Mouse (Mus musculus) hindbrain, embryonic 12.5 days (tissue): ENCODE measurements around the gene Slc16a9. TPM values are rescaled to one million over a fixed set of nuclear protein-coding genes. Genes with fewer than 3 reads are reported as not detected.

ENCODE experiments used
- ATAC-seq: fragments of 200-750 bp; cut with Nextera tagmentation; 2 replicates; pipeline ENCODE4 v1.8.0; 2017; ENCODE audit warnings: moderate TSS enrichment; ENCODE audit not compliant: low FRiP score
- H3K27ac ChIP-seq: fragments of 300-500 bp; sonication (generic); 2 replicates; pipeline ENCODE4 v1.5.1; 2016; ENCODE audit warnings: mild to moderate bottlenecking
- H3K27me3 ChIP-seq: fragments of 300-500 bp; sonication (generic); 2 replicates; pipeline ENCODE4 v1.6.1; 2016; ENCODE audit warnings: mild to moderate bottlenecking
- H3K36me3 ChIP-seq: fragments of 300-500 bp; sonication (generic); 2 replicates; pipeline ENCODE4 v1.6.1; 2016; ENCODE audit warnings: mild to moderate bottlenecking
- H3K4me1 ChIP-seq: fragments of 300-500 bp; sonication (generic); 2 replicates; pipeline ENCODE4 v1.6.1; 2016
- H3K4me2 ChIP-seq: fragments of 300-500 bp; sonication (generic); replicated peaks from 2 replicates; pipeline ENCODE4 v1.6.1; 2016; ENCODE audit warnings: mild to moderate bottlenecking
- H3K4me3 ChIP-seq: fragments of 300-500 bp; sonication (generic); 2 replicates; pipeline ENCODE4 v1.5.1; 2016; ENCODE audit warnings: mild to moderate bottlenecking
- H3K9ac ChIP-seq: fragments of 300-500 bp; sonication (generic); 2 replicates; pipeline ENCODE4 v1.6.1; 2016; ENCODE audit warnings: mild to moderate bottlenecking, moderate library complexity
- H3K9me3 ChIP-seq: fragments of 300-500 bp; sonication (generic); replicated peaks from 2 replicates; pipeline ENCODE4 v1.6.1; 2016; ENCODE audit warnings: mild to moderate bottlenecking
- WGBS: fragments of 180-500 bp; shearing (Covaris S2); methylation state at CpG from one replicate; pipeline ENCODE4 v1.1.7; 2016; 5-methylcytosine and 5-hydroxymethylcytosine counted together
- polyA plus RNA-seq: library from polyadenylated mRNA; unstranded; fragments of >200 nt; fragmentation: Nextera tagmentation; extraction: Ambion mirVana; gene quantifications from 2 replicates; pipeline ENCODE4 v1.2.1, GENCODE M21; 2016

Slc16a9 gene
- polyA plus RNA-seq, 1 experiment from 2014 or later = 1.3 TPM

DNA sequence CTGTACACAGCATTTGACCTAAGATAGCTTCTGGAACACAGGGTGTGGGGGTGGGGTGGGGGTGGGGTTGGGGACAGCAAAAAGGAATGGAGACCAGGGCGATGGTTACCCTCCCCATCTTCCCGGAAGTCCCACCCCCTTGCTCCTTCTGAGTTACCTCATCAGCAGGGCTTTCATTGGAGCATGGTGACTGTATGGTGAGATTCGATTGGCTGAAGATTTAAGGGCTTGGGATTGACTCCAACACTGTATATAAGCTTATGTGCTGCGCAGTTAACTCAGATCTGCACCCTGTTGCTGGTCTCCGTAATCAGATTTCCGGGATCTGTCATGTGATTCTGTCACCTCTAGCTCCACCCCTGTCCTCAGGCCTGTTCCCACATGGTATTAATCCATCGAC is 72.0 kb downstream of the Slc16a9 start:
- no peak overlapping the region for H3K4me3 ChIP-seq
- H3K4me1 ChIP-seq = no peaks in the 10 kb centered on the region
- H3K9me3 ChIP-seq = no peaks in the 10 kb centered on the region
- no peak overlapping the region for H3K4me2 ChIP-seq
- no peak for ATAC-seq
- 85% methylated on average over 7 of the region's 7 CpGs for WGBS
- H3K36me3 ChIP-seq = no peaks in the 10 kb centered on the region
- no peaks in the 10 kb centered on the region for H3K27me3 ChIP-seq
- no peak overlapping the region for H3K27ac ChIP-seq
- no peak overlapping the region for H3K9ac ChIP-seq

DNA sequence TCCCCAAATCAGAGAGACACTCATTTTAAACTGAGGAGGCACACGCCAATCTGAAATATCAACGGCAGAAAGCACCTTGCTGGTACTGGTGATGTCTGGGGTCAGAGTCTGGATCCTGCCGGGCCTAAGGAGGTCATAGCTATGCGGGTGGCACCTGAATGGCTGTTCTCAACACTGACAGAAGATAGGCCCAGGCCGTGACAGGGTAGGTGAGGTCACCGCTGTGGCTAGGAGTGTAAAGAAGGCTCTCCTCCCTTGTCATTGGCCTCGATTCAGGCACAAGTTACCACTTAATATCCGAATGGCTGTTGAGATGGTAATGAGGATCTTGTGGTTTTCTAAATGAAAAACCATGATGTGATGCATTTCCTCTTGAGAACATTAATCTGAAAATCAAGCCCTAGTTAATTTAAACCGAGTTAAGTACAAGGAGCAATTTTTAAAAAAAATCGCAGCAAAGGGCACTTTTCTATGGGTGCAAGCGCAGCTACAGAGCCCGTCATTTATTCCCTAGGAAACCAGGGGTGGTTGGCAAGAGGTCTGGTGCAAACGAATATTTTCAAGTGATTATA is 72.6 kb downstream of the Slc16a9 start:
- 84% methylated on average over 13 of the region's 13 CpGs for WGBS
- Histone ChIP-seq H3K27ac (no peak overlapping the region), H3K9me3 (no peaks in the 10 kb centered on the region), H3K27me3 (no peaks in the 10 kb centered on the region), H3K4me3 (no peak overlapping the region), H3K4me2 (no peak overlapping the region), H3K9ac (no peak overlapping the region; the same call in 1 of the 2 replicates), H3K36me3 (no peaks in the 10 kb centered on the region), H3K4me1 (no peaks in the 10 kb centered on the region)
- ATAC-seq = no peak

DNA sequence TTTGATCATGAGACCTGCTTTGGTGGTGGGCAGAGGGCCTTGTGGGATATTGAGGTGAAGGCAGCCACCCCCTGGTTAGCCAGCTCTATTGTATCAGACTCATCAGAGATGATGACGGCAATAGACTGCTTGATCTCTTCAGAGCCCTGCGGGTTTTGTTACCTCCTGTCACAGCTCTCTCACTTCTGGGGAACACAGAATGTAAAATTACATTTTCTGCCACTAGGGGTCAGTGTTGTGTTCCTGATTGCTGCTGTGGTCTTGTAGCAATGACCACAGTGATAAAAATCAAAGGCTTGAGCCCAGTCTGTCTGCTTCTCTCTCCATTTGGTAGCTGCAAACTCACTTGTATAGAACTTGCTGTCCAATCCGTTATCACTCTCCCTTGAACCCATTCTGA is 73.7 kb downstream of the Slc16a9 start:
- H3K9me3 ChIP-seq = no peaks in the 10 kb centered on the region
- H3K4me1 ChIP-seq = no peaks in the 10 kb centered on the region
- no peak overlapping the region for H3K27ac ChIP-seq
- ATAC-seq = peak; percentile 76
- no peak overlapping the region for H3K4me3 ChIP-seq
- WGBS = 5% methylated on average over 3 of the region's 3 CpGs
- H3K27me3 ChIP-seq = no peaks in the 10 kb centered on the region
- no peak overlapping the region for H3K9ac ChIP-seq
- no peak overlapping the region for H3K4me2 ChIP-seq
- H3K36me3 ChIP-seq = no peaks in the 10 kb centered on the region

DNA sequence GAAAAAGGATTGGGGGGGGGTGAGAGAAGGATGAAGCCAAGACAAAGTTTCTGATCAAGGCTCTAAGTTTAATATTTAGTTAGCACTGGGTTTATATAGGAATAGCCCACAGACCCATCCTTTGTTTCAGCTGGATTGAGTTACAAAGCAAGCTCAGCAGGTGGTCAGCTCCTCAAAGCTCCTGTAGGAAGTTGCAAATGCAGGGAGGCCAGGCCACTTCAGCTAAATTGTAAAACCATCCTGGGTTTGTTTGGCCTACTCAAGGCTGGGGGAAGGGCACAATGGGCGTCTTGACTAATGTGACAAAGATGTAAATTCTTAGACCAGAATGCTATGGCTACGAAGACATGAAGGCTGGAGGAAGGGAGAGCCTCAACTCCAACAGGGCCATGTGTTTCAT is 80.6 kb downstream of the Slc16a9 start:
- no peak overlapping the region for H3K27ac ChIP-seq
- no peaks in the 10 kb centered on the region for H3K27me3 ChIP-seq
- H3K36me3 ChIP-seq = no peaks in the 10 kb centered on the region
- no peaks in the 10 kb centered on the region for H3K9me3 ChIP-seq
- no peaks in the 10 kb centered on the region; the same call in 1 of the 2 replicates for H3K4me1 ChIP-seq
- H3K4me3 ChIP-seq = no peak overlapping the region
- H3K4me2 ChIP-seq = no peak overlapping the region
- H3K9ac ChIP-seq = no peak overlapping the region
- no peak for ATAC-seq
- WGBS = 11% methylated on average over 2 of the region's 2 CpGs

DNA sequence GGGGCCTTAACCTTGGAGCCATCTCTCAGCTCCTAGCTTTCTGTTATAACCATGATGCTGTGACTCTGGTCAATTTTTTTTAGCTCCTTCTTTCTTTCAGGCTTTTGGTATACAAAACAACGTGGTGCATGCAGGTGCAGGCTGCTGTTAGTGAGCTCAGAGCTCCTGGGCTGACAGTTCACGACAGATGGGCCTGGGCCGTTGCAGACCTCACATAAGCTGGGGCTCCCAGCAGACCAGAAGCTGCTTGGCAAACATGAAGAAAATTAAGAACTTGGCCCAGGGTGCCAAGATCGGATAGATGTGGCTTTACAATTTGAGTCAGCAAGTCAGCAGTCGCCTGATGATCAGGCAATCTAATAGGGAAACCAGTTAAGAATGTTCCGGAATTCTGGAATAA is 82.4 kb downstream of the Slc16a9 start:
- WGBS = 83% methylated on average over 6 of the region's 6 CpGs
- no peaks in the 10 kb centered on the region for H3K27me3 ChIP-seq
- H3K4me1 ChIP-seq = no peaks in the 10 kb centered on the region; the same call in 1 of the 2 replicates
- no peak overlapping the region for H3K4me3 ChIP-seq
- H3K36me3 ChIP-seq = no peaks in the 10 kb centered on the region
- no peak overlapping the region for H3K4me2 ChIP-seq
- no peak overlapping the region for H3K9ac ChIP-seq
- no peak overlapping the region for H3K27ac ChIP-seq
- H3K9me3 ChIP-seq = no peaks in the 10 kb centered on the region
- ATAC-seq = no peak

DNA sequence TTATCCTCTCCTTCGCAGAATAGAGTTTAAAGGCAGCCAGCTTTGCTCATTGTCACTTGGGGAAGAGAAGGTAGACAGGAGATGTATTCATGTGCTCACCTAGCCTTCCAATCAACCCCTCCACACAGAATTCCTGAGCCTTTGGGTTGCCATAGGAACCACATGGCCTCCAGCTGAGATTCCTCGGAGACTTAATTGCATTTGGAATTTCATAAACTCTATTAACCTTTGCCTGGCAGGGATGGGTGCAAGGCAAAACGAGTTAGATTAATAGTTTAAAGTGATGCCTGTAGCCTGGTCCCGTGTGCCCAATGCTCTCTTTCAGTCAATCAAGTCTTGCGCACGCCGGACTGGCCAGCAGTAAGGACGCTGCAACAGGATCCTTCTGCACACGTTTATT is 83.2 kb downstream of the Slc16a9 start:
- no peak overlapping the region for H3K4me3 ChIP-seq
- H3K4me2 ChIP-seq = no peak overlapping the region
- H3K4me1 ChIP-seq = no peaks in the 10 kb centered on the region; the same call in 1 of the 2 replicates
- no peaks in the 10 kb centered on the region for H3K36me3 ChIP-seq
- no peaks in the 10 kb centered on the region for H3K9me3 ChIP-seq
- H3K9ac ChIP-seq = no peak overlapping the region
- H3K27ac ChIP-seq = no peak overlapping the region
- H3K27me3 ChIP-seq = no peaks in the 10 kb centered on the region
- ATAC-seq = peak; percentile 52; the same call in 1 of the 2 replicates
- 70% methylated on average over 9 of the region's 9 CpGs for WGBS

Other genes with a start within 250 kb of the Slc16a9 start
- gene Ccdc6, start 148.0 kb upstream of the Slc16a9 start, polyA plus RNA-seq = 17.0 and 18.9 TPM in 2 replicates
- gene Mrln, start 40.4 kb upstream of the Slc16a9 start, polyA plus RNA-seq = 3.8 and 7.2 TPM in 2 replicates
- gene Fam13c, start 195.4 kb downstream of the Slc16a9 start, polyA plus RNA-seq = 22.1 and 23.7 TPM in 2 replicates